In the genomic region with DNA sequence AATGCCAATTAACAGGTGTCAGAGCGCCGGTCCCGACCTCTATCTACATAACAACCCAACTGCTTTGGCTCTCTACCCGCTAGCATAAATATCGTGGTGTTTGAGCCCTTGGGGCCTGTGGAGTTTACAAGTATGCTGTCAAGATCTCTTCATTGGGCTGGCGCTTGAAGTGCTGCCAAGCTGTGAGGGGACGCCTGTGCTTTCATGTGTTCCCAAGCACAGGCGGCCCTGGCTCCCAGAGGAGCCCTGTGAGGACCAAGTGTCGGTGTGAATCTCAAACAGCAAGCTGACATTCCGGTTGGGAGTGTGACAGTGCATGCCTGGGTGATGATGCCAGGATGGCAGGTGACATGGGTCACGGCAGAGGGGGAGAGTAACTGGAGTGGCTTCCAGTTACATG, we compare ENCODE assay signal across 10 mouse cellular contexts.
A peak's percentile ranks its signal among the peaks of the same experiment; 100 is the strongest.
DNase-seq lines count a peak whose midpoint lies in the region; ATAC-seq lines count a peak whose summit lies in the region.
"Had no signal": no experiment of that assay in that cellular context is flagged by ENCODE, and none has a peak within 500 bp of the region (broad histone marks: within the 10 kb centered on the region; RNA-seq: fewer than 3 reads in every experiment).

No protein-coding gene starts in this region.

- no peak overlapping the region for H3K9ac ChIP-seq in limb, embryonic 13.5 days
- H3K9ac ChIP-seq in heart, embryonic 15.5 days: no peak overlapping the region
- H3K9ac ChIP-seq: stomach, embryonic 15.5 days had no signal

- peaks cover 9% of the 10 kb centered on the region for H3K4me1 ChIP-seq in limb, embryonic 13.5 days
- no peaks in the 10 kb centered on the region for H3K4me1 ChIP-seq in limb, embryonic 10.5 days
- peaks cover 17% of the 10 kb centered on the region for H3K4me1 ChIP-seq in heart, embryonic 15.5 days (replicated peaks)
- H3K4me1 ChIP-seq: stomach, embryonic 15.5 days had no signal

- H3K4me3 ChIP-seq in limb, embryonic 13.5 days: no peak overlapping the region
- H3K4me3 ChIP-seq in limb, embryonic 10.5 days: no peak overlapping the region
- no peak overlapping the region for H3K4me3 ChIP-seq in heart, embryonic 15.5 days
- H3K4me3 ChIP-seq: stomach, embryonic 15.5 days had no signal

- no peaks in the 10 kb centered on the region for H3K9me3 ChIP-seq in limb, embryonic 13.5 days
- no peaks in the 10 kb centered on the region for H3K9me3 ChIP-seq in limb, embryonic 10.5 days (replicated peaks)
- no peaks in the 10 kb centered on the region for H3K9me3 ChIP-seq in heart, embryonic 15.5 days (replicated peaks)
- H3K9me3 ChIP-seq: stomach, embryonic 15.5 days had no signal

- H3K4me2 ChIP-seq in limb, embryonic 13.5 days (replicated peaks): no peak overlapping the region
- H3K4me2 ChIP-seq in heart, embryonic 15.5 days: peak overlapping the region; percentile 45
- H3K4me2 ChIP-seq: stomach, embryonic 15.5 days had no signal

- no peaks in the 10 kb centered on the region for H3K36me3 ChIP-seq in limb, embryonic 13.5 days
- H3K36me3 ChIP-seq in limb, embryonic 10.5 days: no peaks in the 10 kb centered on the region
- H3K36me3 ChIP-seq in heart, embryonic 15.5 days: no peaks in the 10 kb centered on the region
- H3K36me3 ChIP-seq: stomach, embryonic 15.5 days had no signal

- H3K27ac ChIP-seq in limb, embryonic 13.5 days: no peak overlapping the region
- H3K27ac ChIP-seq in limb, embryonic 10.5 days: no peak overlapping the region
- H3K27ac ChIP-seq in heart, embryonic 15.5 days: peak overlapping the region; percentile 63; the same call in 1 of the 2 replicates
- H3K27ac ChIP-seq: stomach, embryonic 15.5 days had no signal

- DNase-seq in limb, embryonic 10.5 days (ENCODE audit: low spot score): no peak
- peak; percentile 48 for DNase-seq in gastrocnemius, adult 18-20 months (ENCODE audit: low spot score)
- DNase-seq in lung, postnatal 36 days: peak; percentile 84
- no peak for DNase-seq in adrenal gland, postnatal 25 days
- DNase-seq in MN1 (ENCODE audit: low spot score): no peak
- DNase-seq in c-Kit-positive CD71-positive TER-119-positive erythroid progenitor cells, embryonic 14.5 days (ENCODE audit: low spot score): no peak

- 7% methylated on average over 11 of the region's 11 CpGs for WGBS in limb, embryonic 13.5 days
- 11% methylated on average over 11 of the region's 11 CpGs for WGBS in limb, embryonic 10.5 days
- WGBS in heart, embryonic 15.5 days: 7% methylated on average over 11 of the region's 11 CpGs

- ATAC-seq in limb, embryonic 13.5 days (ENCODE audit: low FRiP score, low read depth): peak; percentile 48
- ATAC-seq in heart, embryonic 15.5 days (replicated peaks; ENCODE audit: insufficient number of reproducible peaks, insufficient read depth, low FRiP score, low read depth): peak; percentile 88
- ATAC-seq: Patski had no signal

- H3K27me3 ChIP-seq in limb, embryonic 13.5 days: peaks cover 44% of the 10 kb centered on the region
- H3K27me3 ChIP-seq in limb, embryonic 10.5 days (ENCODE audit: low read depth, poor library complexity, severe bottlenecking): peaks cover 32% of the 10 kb centered on the region
- peaks cover 57% of the 10 kb centered on the region for H3K27me3 ChIP-seq in heart, embryonic 15.5 days
- H3K27me3 ChIP-seq: Patski; stomach, embryonic 15.5 days had no signal

Comparison
In these comparisons a context has a peak if more than half of its experiments do, and no peak if none do; other contexts are left out.
1. DNase-seq: peak in gastrocnemius, adult 18-20 months (single experiment) and lung, postnatal 36 days (single experiment); none in limb, embryonic 10.5 days (single experiment), adrenal gland, postnatal 25 days (single experiment), MN1 (single experiment) and c-Kit-positive CD71-positive TER-119-positive erythroid progenitor cells, embryonic 14.5 days (single experiment).